Mouse (Mus musculus): ENCODE data around the gene Rpgrip1l. TPM values are rescaled to one million over a fixed set of nuclear protein-coding genes. Genes with fewer than 3 reads are reported as not detected.

The Rpgrip1l gene
- total RNA-seq, 1 experiment from 2014 or later: 7.1 TPM

DNA sequence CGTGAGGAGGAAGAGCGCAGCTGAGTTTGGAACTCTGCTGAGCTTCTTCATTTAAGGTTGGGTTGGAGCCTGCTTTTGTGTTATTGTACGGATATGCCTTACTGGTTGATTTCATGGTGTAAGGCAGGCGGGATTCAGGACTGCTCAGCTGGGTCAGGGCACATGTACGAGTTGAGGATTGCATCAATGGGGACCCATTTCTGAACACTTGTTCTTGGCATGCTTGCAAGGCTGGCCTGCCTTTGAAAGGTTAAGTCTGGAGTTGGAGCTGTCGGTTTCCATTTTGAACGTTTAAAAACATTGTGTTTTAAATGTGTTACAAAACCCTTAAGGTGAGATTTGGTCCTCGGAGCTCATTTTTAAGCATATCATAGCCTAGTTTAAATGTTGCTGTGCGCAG is 16.0 kb upstream of the Rpgrip1l start:
- DNase-seq: no peak

DNA sequence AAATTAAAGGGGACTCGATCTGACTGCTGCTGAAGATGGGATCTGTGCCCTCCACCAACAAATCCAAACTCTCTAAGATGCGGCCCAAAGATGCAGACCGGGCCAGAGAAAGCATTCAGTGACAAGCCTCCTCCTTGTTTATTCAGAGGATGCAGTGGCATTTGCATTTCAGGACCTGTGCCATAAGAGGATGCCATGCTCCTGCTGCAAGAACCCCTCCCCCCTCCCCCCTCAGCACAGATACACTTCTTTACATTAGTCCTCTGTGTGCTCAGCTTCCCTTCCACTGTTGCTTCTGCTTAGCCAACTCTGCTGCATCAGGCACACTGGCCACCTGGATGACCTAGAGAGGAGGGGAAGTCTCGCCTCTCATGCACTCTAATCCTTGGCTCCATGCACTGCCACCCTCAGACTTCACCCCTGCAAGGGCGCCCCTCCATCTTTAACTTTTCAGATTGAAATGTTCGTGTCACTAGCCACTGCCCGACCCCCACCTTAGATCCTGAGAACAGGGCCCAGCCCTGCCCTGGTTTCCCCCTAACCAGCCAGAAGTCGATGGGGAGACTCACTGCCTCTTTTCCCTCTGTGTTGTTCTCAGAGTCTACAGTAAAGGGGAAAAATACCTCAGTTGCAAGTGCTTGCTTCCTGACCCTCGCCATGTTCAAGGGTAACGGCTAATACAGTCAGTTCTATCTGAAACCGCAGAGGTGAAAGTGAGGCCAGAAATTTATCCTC is 14.6 kb upstream of the Rpgrip1l start:
- DNase-seq: no peak

GRCm38 (mm10) chr8:91326946-91327345 is 13.9 kb upstream of the Rpgrip1l start:
- DNase-seq: no peak

DNA sequence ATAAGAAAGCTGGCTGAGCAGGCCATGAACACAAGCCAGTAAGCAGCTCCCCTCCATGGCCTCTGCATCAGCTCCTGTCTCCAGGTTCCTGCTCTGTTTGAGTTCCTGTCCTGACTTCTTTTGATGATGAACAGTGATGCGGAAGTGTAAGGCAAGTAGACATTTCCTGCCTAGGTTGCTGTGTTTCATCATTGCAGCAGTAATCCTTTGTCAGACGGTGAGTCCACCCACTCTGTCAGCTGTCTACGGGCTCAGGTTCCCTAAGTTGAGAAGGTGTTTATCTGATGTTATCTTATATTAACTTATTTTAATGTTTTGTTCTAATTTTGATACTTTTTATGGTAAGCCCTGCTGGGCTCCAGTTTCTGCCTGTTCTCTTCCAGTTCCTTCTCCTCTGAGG is 13.0 kb upstream of the Rpgrip1l start:
- DNase-seq: no peak

DNA sequence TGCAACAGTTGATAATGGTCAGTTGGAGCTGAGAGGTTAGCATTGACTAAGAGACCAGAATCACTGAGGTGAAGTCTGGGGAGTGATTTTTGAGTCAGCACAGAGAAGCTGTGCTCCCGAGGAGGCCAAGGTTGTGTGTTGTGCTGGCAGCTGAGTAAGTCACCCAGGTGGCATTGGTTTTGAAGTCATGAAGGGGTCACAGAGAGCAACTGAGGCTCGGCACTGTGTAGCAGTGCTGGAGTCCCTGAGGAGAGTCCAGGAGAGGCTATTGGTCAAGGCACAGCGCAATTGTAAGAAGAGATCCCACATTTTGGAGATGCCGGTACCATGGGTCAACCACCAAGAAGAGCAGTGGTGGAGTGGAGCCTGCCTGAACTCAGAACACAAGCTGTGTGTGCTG is 11.9 kb upstream of the Rpgrip1l start:
- no peak for DNase-seq

- no peak for DNase-seq
Measured at GRCm38 (mm10) chr8:91324271-91324670, 11.2 kb upstream of the Rpgrip1l start.

DNA sequence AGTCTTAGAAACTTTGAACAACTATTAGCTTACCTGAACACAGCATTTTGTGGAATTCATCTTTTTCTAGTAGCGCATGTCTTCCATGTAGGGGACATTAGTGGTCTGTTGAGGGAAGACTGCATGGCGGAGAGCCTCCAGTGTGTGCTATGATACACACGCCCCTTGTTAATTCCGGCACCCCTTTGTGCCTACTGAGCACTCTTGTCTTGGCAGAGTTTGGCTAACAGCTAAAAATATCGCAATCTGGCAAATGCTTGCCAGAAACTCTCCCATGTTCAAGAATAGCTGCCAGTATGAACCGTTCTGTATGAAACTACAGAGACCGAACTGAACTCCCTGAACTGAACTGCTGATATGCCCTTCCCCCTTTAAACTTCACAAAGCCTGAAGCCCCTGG is 10.4 kb upstream of the Rpgrip1l start:
- no peak for DNase-seq

DNA sequence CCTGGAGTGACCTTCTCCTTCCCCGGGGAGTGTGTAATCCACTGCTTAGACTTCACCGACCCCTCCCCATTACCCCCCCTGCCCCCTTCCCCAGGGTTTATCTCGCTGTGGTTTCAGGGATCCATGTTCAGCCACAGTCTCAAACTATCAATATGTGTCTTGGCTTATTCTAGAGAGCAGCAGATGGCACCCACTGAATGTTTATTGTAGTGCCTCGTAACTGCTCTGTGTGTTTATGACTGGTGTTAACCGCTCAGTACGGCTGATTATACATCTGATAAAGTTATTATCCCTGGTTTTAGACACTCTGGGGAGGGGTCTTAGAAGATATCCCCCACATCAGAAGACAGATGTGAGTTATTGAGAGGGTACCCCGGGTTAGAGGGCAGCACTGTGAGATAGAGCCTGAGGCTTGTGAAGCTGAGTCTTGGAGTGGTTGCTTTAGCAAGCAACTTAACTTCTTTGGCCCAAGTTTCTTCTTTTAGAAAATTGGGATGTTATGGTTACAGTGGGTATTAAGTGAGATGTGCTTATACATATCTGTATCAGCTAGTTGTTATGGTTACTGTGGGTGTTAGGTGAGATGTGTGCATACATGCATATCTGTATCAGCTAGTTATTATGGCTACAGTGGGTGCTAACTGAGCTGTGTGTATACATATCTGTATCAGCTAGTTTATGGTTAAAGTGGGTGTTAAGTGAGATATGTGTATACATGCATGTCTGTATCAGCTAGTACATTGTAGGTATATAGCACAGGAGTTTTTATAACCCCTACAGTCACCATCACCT is 6.1 kb upstream of the Rpgrip1l start:
- no peak for DNase-seq

GRCm38 (mm10) chr8:91317567-91318227 is 4.6 kb upstream of the Rpgrip1l start:
- DNase-seq: no peak

DNA sequence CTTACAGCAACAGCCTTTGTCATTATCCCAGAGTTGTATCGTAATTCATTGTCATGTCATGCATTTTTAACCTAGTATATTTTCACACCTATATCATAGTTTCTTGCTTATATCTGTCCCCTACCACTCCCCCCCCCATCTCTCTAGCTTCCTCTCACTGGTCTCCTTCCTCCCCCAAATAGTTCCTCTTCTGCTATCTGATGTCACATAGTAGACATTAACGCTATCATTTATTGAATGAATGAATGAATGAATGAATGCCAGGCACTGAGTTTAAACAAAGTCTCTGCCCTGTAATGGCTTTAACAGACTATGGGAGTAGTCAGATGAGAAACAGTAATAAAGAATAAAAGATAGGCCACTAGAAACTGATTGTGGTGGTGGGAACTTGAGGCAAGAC is 720 bp downstream of the Rpgrip1l start:
- no peak for DNase-seq

GRCm38 (mm10) chr8:91304481-91305386 is 8.3 kb downstream of the Rpgrip1l start:
- DNase-seq: no peak

GRCm38 (mm10) chr8:91298672-91299071 is 14.4 kb downstream of the Rpgrip1l start:
- no peak for DNase-seq

DNA sequence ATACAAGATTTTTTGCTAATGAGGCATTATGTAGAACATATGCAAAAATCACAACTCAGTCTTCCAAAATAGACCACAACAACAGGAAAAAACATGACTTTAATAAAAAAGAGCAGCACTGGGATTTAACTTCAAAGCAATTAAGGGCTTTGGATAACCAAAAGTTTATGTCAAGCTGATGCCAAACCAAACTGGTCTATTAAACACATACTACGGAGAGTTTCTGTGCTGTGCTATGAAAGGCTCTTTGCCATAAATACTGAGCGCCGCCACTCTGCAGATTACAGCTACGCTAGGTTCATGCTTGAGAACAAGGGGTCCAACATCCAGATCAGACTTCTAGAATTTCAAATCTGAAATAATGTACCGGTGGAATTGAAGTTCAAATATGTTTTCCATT is 17.3 kb downstream of the Rpgrip1l start:
- no peak for DNase-seq

DNA sequence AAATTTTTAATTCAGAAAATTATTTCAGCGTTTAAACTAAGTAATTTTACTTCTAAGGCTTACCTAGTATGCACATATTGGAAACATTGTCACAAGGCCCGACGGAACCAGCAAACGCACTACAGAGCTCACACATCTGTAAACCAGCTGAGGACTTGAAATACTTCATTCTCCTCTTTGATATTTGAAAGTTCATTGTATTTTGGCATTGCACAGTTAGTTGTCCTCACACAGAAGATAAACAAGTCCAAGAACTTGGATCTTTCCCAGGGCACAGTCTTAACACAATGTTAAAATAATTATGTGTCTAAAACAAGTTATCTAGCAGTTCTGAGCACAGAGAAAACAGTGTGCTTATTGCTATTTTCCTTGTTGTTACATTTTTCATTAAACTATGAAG is 22.5 kb downstream of the Rpgrip1l start:
- DNase-seq: no peak

- DNase-seq: no peak
Measured at GRCm38 (mm10) chr8:91286237-91286636, 26.8 kb downstream of the Rpgrip1l start.

DNA sequence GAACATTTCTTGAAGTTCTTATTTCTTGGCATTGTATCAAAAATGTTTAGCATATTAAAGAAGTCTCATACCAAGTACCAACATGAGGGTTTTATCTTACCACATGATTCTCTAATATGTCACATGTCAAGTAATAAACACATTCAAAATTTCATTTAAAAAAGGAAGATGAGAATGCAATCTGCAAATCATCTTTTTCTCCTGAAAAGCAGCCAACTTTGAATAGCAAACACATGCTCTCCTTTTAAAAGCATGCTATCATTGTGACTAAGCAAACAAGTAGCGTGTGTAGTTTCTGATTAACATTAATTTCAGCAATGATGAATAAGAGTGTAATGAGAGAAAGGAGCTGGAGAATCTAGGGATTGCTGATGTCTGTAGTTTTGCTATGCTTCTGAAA is 29.2 kb downstream of the Rpgrip1l start:
- no peak for DNase-seq

DNA sequence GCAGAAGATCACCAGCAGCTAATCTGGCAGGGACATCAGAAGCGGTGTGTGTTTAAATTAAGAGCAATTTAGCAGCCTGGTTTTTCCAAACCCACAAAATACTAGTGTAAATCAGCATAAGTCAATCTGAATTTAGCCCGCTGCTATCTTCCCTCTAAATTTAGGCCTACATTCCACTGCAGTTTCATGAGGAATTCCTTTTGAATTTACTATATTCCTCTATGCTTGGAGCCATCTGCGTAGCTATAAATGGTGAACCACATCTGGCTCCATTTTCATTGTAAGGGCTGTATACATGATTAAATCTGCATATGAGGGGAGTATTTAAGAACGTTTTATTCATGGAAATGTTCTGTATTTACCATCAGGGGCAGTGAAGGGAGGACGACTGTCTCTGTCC is 30.4 kb downstream of the Rpgrip1l start:
- no peak for DNase-seq

- DNase-seq: no peak
Measured at GRCm38 (mm10) chr8:91281545-91281944, 31.5 kb downstream of the Rpgrip1l start.

GRCm38 (mm10) chr8:91280467-91281212 is 32.4 kb downstream of the Rpgrip1l start:
- DNase-seq: no peak

GRCm38 (mm10) chr8:91278060-91278459 is 35.0 kb downstream of the Rpgrip1l start:
- DNase-seq: no peak

DNA sequence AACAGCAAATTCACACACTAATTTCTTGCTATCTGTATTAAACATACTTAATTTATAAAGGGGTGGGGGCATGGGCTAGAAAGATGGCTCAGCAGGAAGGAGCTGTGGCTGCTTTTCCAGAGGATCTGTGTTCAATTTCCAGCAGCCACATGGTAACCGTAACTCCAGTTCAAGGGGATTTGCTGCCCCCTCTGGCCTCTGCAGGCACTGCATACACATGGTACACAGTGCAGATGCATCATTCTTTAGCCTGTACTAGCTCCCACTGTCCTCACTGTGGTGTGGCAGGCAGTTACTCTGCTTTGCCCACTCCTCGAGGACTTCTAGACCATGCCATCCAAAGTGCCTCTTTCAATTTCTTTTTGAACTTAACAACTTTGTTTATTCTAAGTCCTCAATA is 36.7 kb downstream of the Rpgrip1l start:
- peak; percentile 4 for DNase-seq
